Mouse (Mus musculus): ENCODE measurements around the gene Myh6. TPM values are rescaled to one million over a fixed set of nuclear protein-coding genes. Genes with fewer than 3 reads are reported as not detected.
"Not testable (repeated sequence)": the region's sequence is repeated elsewhere in the genome, so short reads cannot be mapped to it uniquely, and the experiment has no call there.

Gene Myh6
- polyA plus RNA-seq, 1 experiment from 2014 or later, result 2,306 TPM

- Histone ChIP-seq H3K4me3 (ENCODE audit: low read depth, low read length) (peak overlapping the region; percentile 51), H3K9ac (ENCODE audit: low read depth, low read length) (peak overlapping the region; percentile 86), H3K4me2 (peak overlapping the region; percentile 66), H3K27ac (ENCODE audit: low read depth, low read length) (peak overlapping the region; percentile 95)
- not testable (repeated sequence) for H3K27me3 ChIP-seq (ENCODE audit: control insufficient read depth, insufficient read depth, low read length); H3K36me3 ChIP-seq (ENCODE audit: control insufficient read depth, insufficient read depth, low read length); H3K4me1 ChIP-seq (ENCODE audit: control insufficient read depth, insufficient read depth, low read length); H3K9me3 ChIP-seq (replicated peaks; ENCODE audit: control insufficient read depth, low read length)
- 0 out of 2 replicates have a peak, but pooled peaks have one; percentile 15 for ATAC-seq (replicated peaks; ENCODE audit: insufficient number of reproducible peaks, low FRiP score, low TSS enrichment)
- WGBS (ENCODE audit: insufficient replicate concordance), result 73% methylated on average over 12 of the region's 12 CpGs
These were observed 6.7 kb downstream of the Myh6 start for GRCm38 (mm10) chr14:54959853-54960613.

- Histone ChIP-seq H3K9me3 (replicated peaks; ENCODE audit: control insufficient read depth, low read length) (no peaks in the 10 kb centered on the region), H3K4me2 (peak overlapping the region; percentile 66), H3K36me3 (ENCODE audit: control insufficient read depth, insufficient read depth, low read length) (peaks cover 4% of the 10 kb centered on the region; the same call in 1 of the 2 replicates), H3K27me3 (ENCODE audit: control insufficient read depth, insufficient read depth, low read length) (no peaks in the 10 kb centered on the region; the same call in 1 of the 2 replicates), H3K9ac (ENCODE audit: low read depth, low read length) (peak overlapping the region; percentile 69), H3K4me1 (ENCODE audit: control insufficient read depth, insufficient read depth, low read length) (no peaks in the 10 kb centered on the region), H3K27ac (ENCODE audit: low read depth, low read length) (peak overlapping the region; percentile 71), H3K4me3 (ENCODE audit: low read depth, low read length) (peak overlapping the region; percentile 51)
- WGBS (ENCODE audit: insufficient replicate concordance), result 76% methylated on average over 3 of the region's 3 CpGs
- no peak for ATAC-seq (replicated peaks; ENCODE audit: insufficient number of reproducible peaks, low FRiP score, low TSS enrichment)
These were observed 7.5 kb downstream of the Myh6 start for GRCm38 (mm10) chr14:54959197-54959596.

GRCm38 (mm10) chr14:54958503-54958902, 8.2 kb downstream of the Myh6 start:
- Histone ChIP-seq H3K27ac (ENCODE audit: low read depth, low read length) (peak overlapping the region; percentile 71), H3K27me3 (ENCODE audit: control insufficient read depth, insufficient read depth, low read length) (no peaks in the 10 kb centered on the region), H3K36me3 (ENCODE audit: control insufficient read depth, insufficient read depth, low read length) (peaks cover 4% of the 10 kb centered on the region; the same call in 1 of the 2 replicates), H3K4me3 (ENCODE audit: low read depth, low read length) (peak overlapping the region; percentile 16; the same call in 1 of the 2 replicates), H3K9ac (ENCODE audit: low read depth, low read length) (peak overlapping the region; percentile 69), H3K4me1 (ENCODE audit: control insufficient read depth, insufficient read depth, low read length) (no peaks in the 10 kb centered on the region), H3K4me2 (peak overlapping the region; percentile 66), H3K9me3 (replicated peaks; ENCODE audit: control insufficient read depth, low read length) (no peaks in the 10 kb centered on the region)
- WGBS (ENCODE audit: insufficient replicate concordance), result 62% methylated on average over 4 of the region's 4 CpGs
- no peak for ATAC-seq (replicated peaks; ENCODE audit: insufficient number of reproducible peaks, low FRiP score, low TSS enrichment)

- peaks cover 2% of the 10 kb centered on the region; the same call in 1 of the 2 replicates for H3K36me3 ChIP-seq (ENCODE audit: control insufficient read depth, insufficient read depth, low read length)
- H3K27ac ChIP-seq (ENCODE audit: low read depth, low read length), result no peak overlapping the region
- no peaks in the 10 kb centered on the region for H3K9me3 ChIP-seq (replicated peaks; ENCODE audit: control insufficient read depth, low read length)
- no peaks in the 10 kb centered on the region for H3K27me3 ChIP-seq (ENCODE audit: control insufficient read depth, insufficient read depth, low read length)
- no peak overlapping the region for H3K4me3 ChIP-seq (ENCODE audit: low read depth, low read length)
- no peaks in the 10 kb centered on the region for H3K4me1 ChIP-seq (ENCODE audit: control insufficient read depth, insufficient read depth, low read length)
- peak overlapping the region; percentile 4; the same call in 1 of the 2 replicates for H3K9ac ChIP-seq (ENCODE audit: low read depth, low read length)
- H3K4me2 ChIP-seq, result peak overlapping the region; percentile 66; the same call in 1 of the 2 replicates
- no peak for ATAC-seq (replicated peaks; ENCODE audit: insufficient number of reproducible peaks, low FRiP score, low TSS enrichment)
- WGBS (ENCODE audit: insufficient replicate concordance), result 69% methylated on average over 9 of the region's 9 CpGs
These were observed 10.2 kb downstream of the Myh6 start for GRCm38 (mm10) chr14:54956533-54956932.

- ATAC-seq (replicated peaks; ENCODE audit: insufficient number of reproducible peaks, low FRiP score, low TSS enrichment), result no peak
- Histone ChIP-seq H3K4me3 (ENCODE audit: low read depth, low read length) (no peak overlapping the region), H3K9ac (ENCODE audit: low read depth, low read length) (no peak overlapping the region), H3K4me2 (no peak overlapping the region), H3K27ac (ENCODE audit: low read depth, low read length) (no peak overlapping the region), H3K9me3 (replicated peaks; ENCODE audit: control insufficient read depth, low read length) (no peaks in the 10 kb centered on the region), H3K4me1 (ENCODE audit: control insufficient read depth, insufficient read depth, low read length) (no peaks in the 10 kb centered on the region), H3K27me3 (ENCODE audit: control insufficient read depth, insufficient read depth, low read length) (no peaks in the 10 kb centered on the region), H3K36me3 (ENCODE audit: control insufficient read depth, insufficient read depth, low read length) (peaks cover 2% of the 10 kb centered on the region; the same call in 1 of the 2 replicates)
- 79% methylated on average over 3 of the region's 3 CpGs for WGBS (ENCODE audit: insufficient replicate concordance)
These were observed 11.2 kb downstream of the Myh6 start for GRCm38 (mm10) chr14:54955481-54955880.

- Histone ChIP-seq H3K9me3 (replicated peaks; ENCODE audit: control insufficient read depth, low read length) (no peaks in the 10 kb centered on the region), H3K4me3 (ENCODE audit: low read depth, low read length) (no peak overlapping the region), H3K4me1 (ENCODE audit: control insufficient read depth, insufficient read depth, low read length) (no peaks in the 10 kb centered on the region), H3K27me3 (ENCODE audit: control insufficient read depth, insufficient read depth, low read length) (no peaks in the 10 kb centered on the region), H3K9ac (ENCODE audit: low read depth, low read length) (no peak overlapping the region), H3K27ac (ENCODE audit: low read depth, low read length) (peak overlapping the region; percentile 37; the same call in 1 of the 2 replicates), H3K4me2 (no peak overlapping the region), H3K36me3 (ENCODE audit: control insufficient read depth, insufficient read depth, low read length) (peaks cover 6% of the 10 kb centered on the region; the same call in 1 of the 2 replicates)
- 76% methylated on average over 3 of the region's 3 CpGs for WGBS (ENCODE audit: insufficient replicate concordance)
- ATAC-seq (replicated peaks; ENCODE audit: insufficient number of reproducible peaks, low FRiP score, low TSS enrichment), result no peak
These were observed 12.3 kb downstream of the Myh6 start for GRCm38 (mm10) chr14:54954474-54954873.

GRCm38 (mm10) chr14:54953664-54954206, 13.0 kb downstream of the Myh6 start:
- Histone ChIP-seq H3K27me3 (ENCODE audit: control insufficient read depth, insufficient read depth, low read length) (no peaks in the 10 kb centered on the region; the same call in 1 of the 2 replicates), H3K4me1 (ENCODE audit: control insufficient read depth, insufficient read depth, low read length) (0 out of 2 replicates have a peak, but pooled peaks cover 4% of the 10 kb centered on the region), H3K27ac (ENCODE audit: low read depth, low read length) (0 out of 2 replicates have a peak overlapping the region, but pooled peaks have one; percentile 16), H3K36me3 (ENCODE audit: control insufficient read depth, insufficient read depth, low read length) (peaks cover 6% of the 10 kb centered on the region; the same call in 1 of the 2 replicates), H3K4me2 (no peak overlapping the region; the same call in 1 of the 2 replicates), H3K9ac (ENCODE audit: low read depth, low read length) (no peak overlapping the region), H3K9me3 (replicated peaks; ENCODE audit: control insufficient read depth, low read length) (no peaks in the 10 kb centered on the region), H3K4me3 (ENCODE audit: low read depth, low read length) (no peak overlapping the region)
- ATAC-seq (replicated peaks; ENCODE audit: insufficient number of reproducible peaks, low FRiP score, low TSS enrichment), result no peak
- WGBS (ENCODE audit: insufficient replicate concordance), result 73% methylated on average over 8 of the region's 8 CpGs

GRCm38 (mm10) chr14:54951587-54951986, 15.1 kb downstream of the Myh6 start:
- Histone ChIP-seq H3K4me3 (ENCODE audit: low read depth, low read length) (no peak overlapping the region), H3K9ac (ENCODE audit: low read depth, low read length) (no peak overlapping the region), H3K4me2 (no peak overlapping the region), H3K36me3 (ENCODE audit: control insufficient read depth, insufficient read depth, low read length) (peaks cover 6% of the 10 kb centered on the region; the same call in 1 of the 2 replicates), H3K9me3 (replicated peaks; ENCODE audit: control insufficient read depth, low read length) (no peaks in the 10 kb centered on the region), H3K27ac (ENCODE audit: low read depth, low read length) (peak overlapping the region; percentile 2; the same call in 1 of the 2 replicates), H3K4me1 (ENCODE audit: control insufficient read depth, insufficient read depth, low read length) (peaks cover 4% of the 10 kb centered on the region; the same call in 1 of the 2 replicates), H3K27me3 (ENCODE audit: control insufficient read depth, insufficient read depth, low read length) (no peaks in the 10 kb centered on the region; the same call in 1 of the 2 replicates)
- 81% methylated on average over 6 of the region's 6 CpGs for WGBS (ENCODE audit: insufficient replicate concordance)
- no peak for ATAC-seq (replicated peaks; ENCODE audit: insufficient number of reproducible peaks, low FRiP score, low TSS enrichment)

All from heart, embryonic 11.5 days (tissue).